Mouse (Mus musculus): ENCODE data around the gene Phactr2. TPM values are rescaled to one million over a fixed set of nuclear protein-coding genes. Genes with fewer than 3 reads are reported as not detected.

The Phactr2 gene
- polyA plus RNA-seq, 1 experiment = not detected

GRCm38 (mm10) chr10:13369581-13370375, 104.4 kb downstream of the Phactr2 start:
- no peak for TF ChIP-seq GATA1 (IDR thresholded peaks at IDR 0.05; ENCODE audit: low read length)

- TF ChIP-seq GATA1 (IDR thresholded peaks at IDR 0.05; ENCODE audit: low read length) = no peak
Measured at GRCm38 (mm10) chr10:13364286-13364580, 110.0 kb downstream of the Phactr2 start.

- TF ChIP-seq GATA1 (IDR thresholded peaks at IDR 0.05; ENCODE audit: low read length) = no peak
Measured at GRCm38 (mm10) chr10:13363499-13364285, 110.5 kb downstream of the Phactr2 start.

- no peak for TF ChIP-seq GATA1 (IDR thresholded peaks at IDR 0.05; ENCODE audit: low read length)
Measured at GRCm38 (mm10) chr10:13360913-13361312, 113.3 kb downstream of the Phactr2 start.

- no peak for TF ChIP-seq GATA1 (IDR thresholded peaks at IDR 0.05; ENCODE audit: low read length)
Measured at GRCm38 (mm10) chr10:13359846-13360245, 114.4 kb downstream of the Phactr2 start.

- TF ChIP-seq GATA1 (IDR thresholded peaks at IDR 0.05; ENCODE audit: low read length) = no peak
Measured at GRCm38 (mm10) chr10:13358679-13359078, 115.5 kb downstream of the Phactr2 start.

GRCm38 (mm10) chr10:13346609-13347290, 127.5 kb downstream of the Phactr2 start:
- no peak for TF ChIP-seq GATA1 (IDR thresholded peaks at IDR 0.05; ENCODE audit: low read length)

- TF ChIP-seq GATA1 (IDR thresholded peaks at IDR 0.05; ENCODE audit: low read length) = no peak
Measured at GRCm38 (mm10) chr10:13340583-13340982, 133.6 kb downstream of the Phactr2 start.

GRCm38 (mm10) chr10:13336964-13337363, 137.2 kb downstream of the Phactr2 start:
- no peak for TF ChIP-seq GATA1 (IDR thresholded peaks at IDR 0.05; ENCODE audit: low read length)

GRCm38 (mm10) chr10:13335814-13336213, 138.4 kb downstream of the Phactr2 start:
- TF ChIP-seq GATA1 (IDR thresholded peaks at IDR 0.05; ENCODE audit: low read length) = no peak

GRCm38 (mm10) chr10:13335347-13335746, 138.9 kb downstream of the Phactr2 start:
- TF ChIP-seq GATA1 (IDR thresholded peaks at IDR 0.05; ENCODE audit: low read length) = no peak

- TF ChIP-seq GATA1 (IDR thresholded peaks at IDR 0.05; ENCODE audit: low read length) = no peak
Measured at GRCm38 (mm10) chr10:13333781-13334180, 140.4 kb downstream of the Phactr2 start.

GRCm38 (mm10) chr10:13332985-13333384, 141.2 kb downstream of the Phactr2 start:
- TF ChIP-seq GATA1 (IDR thresholded peaks at IDR 0.05; ENCODE audit: low read length) = no peak

GRCm38 (mm10) chr10:13331405-13332032, 142.7 kb downstream of the Phactr2 start:
- TF ChIP-seq GATA1 (IDR thresholded peaks at IDR 0.05; ENCODE audit: low read length) = no peak

- no peak for TF ChIP-seq GATA1 (IDR thresholded peaks at IDR 0.05; ENCODE audit: low read length)
Measured at GRCm38 (mm10) chr10:13328602-13329001, 145.6 kb downstream of the Phactr2 start.
